Mouse (Mus musculus) frontal cortex, postnatal 25 days (tissue): ENCODE measurements around the gene Ppp1r13l.

ENCODE experiments used
- DNase-seq, 2 experiments: peaks; one replicate each; pipeline ENCODE4 v3.0.0; 2022; ENCODE audit warnings: low spot score in 2 of 2

Gene Ppp1r13l

GRCm38 (mm10) chr7:19359299-19359891, at the start of gene Ppp1r13l, which contains the start of gene Cd3eap:
Gene Ppp1r13l, plus strand, starts transcription at chr7:19359749.
Gene Cd3eap, minus strand, starts transcription at chr7:19359483.
- DNase-seq = peak; percentile 83 to 84

- DNase-seq = peak; percentile 89 to 95
Observed at GRCm38 (mm10) chr7:19309884-19310641, 49.5 kb upstream of the Ppp1r13l start, which contains the start of gene Fosb. Gene Fosb, minus strand, starts transcription at chr7:19310051.

GRCm38 (mm10) chr7:19311991-19312390, 47.6 kb upstream of the Ppp1r13l start:
- no peak for DNase-seq

GRCm38 (mm10) chr7:19314033-19314432, 45.5 kb upstream of the Ppp1r13l start:
- DNase-seq = no peak

GRCm38 (mm10) chr7:19316451-19317161, 42.9 kb upstream of the Ppp1r13l start:
- no peak for DNase-seq

- DNase-seq = no peak
Observed at GRCm38 (mm10) chr7:19318201-19318600, 41.3 kb upstream of the Ppp1r13l start.

GRCm38 (mm10) chr7:19318676-19319075, 40.9 kb upstream of the Ppp1r13l start:
- DNase-seq = no peak

- DNase-seq = no peak
Observed at GRCm38 (mm10) chr7:19319458-19319857, 40.1 kb upstream of the Ppp1r13l start.

GRCm38 (mm10) chr7:19319906-19320305, 39.6 kb upstream of the Ppp1r13l start:
- peak; percentile 82 to 87 for DNase-seq

- no peak for DNase-seq
Observed at GRCm38 (mm10) chr7:19320637-19321036, 38.9 kb upstream of the Ppp1r13l start.

- no peak for DNase-seq
Observed at GRCm38 (mm10) chr7:19321464-19321863, 38.1 kb upstream of the Ppp1r13l start.

- no peak for DNase-seq
Observed at GRCm38 (mm10) chr7:19322489-19322888, 37.1 kb upstream of the Ppp1r13l start.

GRCm38 (mm10) chr7:19324221-19324620, 35.3 kb upstream of the Ppp1r13l start:
- no peak for DNase-seq

GRCm38 (mm10) chr7:19325262-19326199, 34.0 kb upstream of the Ppp1r13l start:
- DNase-seq = no peak

- no peak for DNase-seq
Observed at GRCm38 (mm10) chr7:19326359-19326758, 33.2 kb upstream of the Ppp1r13l start.

- DNase-seq = peak; percentile 64 to 80
Observed at GRCm38 (mm10) chr7:19327128-19327527, 32.4 kb upstream of the Ppp1r13l start.

- no peak for DNase-seq
Observed at GRCm38 (mm10) chr7:19327782-19328181, 31.8 kb upstream of the Ppp1r13l start.

- DNase-seq = no peak
Observed at GRCm38 (mm10) chr7:19328425-19328824, 31.1 kb upstream of the Ppp1r13l start.

- no peak for DNase-seq
Observed at GRCm38 (mm10) chr7:19331910-19332309, 27.6 kb upstream of the Ppp1r13l start.

GRCm38 (mm10) chr7:19332709-19333352, 26.7 kb upstream of the Ppp1r13l start:
- peak; percentile 68 to 74 for DNase-seq

GRCm38 (mm10) chr7:19335583-19335982, 24.0 kb upstream of the Ppp1r13l start:
- no peak for DNase-seq
